Mouse (Mus musculus): Measurements from ENCODE around the gene Dcaf17.

The Dcaf17 gene

DNA sequence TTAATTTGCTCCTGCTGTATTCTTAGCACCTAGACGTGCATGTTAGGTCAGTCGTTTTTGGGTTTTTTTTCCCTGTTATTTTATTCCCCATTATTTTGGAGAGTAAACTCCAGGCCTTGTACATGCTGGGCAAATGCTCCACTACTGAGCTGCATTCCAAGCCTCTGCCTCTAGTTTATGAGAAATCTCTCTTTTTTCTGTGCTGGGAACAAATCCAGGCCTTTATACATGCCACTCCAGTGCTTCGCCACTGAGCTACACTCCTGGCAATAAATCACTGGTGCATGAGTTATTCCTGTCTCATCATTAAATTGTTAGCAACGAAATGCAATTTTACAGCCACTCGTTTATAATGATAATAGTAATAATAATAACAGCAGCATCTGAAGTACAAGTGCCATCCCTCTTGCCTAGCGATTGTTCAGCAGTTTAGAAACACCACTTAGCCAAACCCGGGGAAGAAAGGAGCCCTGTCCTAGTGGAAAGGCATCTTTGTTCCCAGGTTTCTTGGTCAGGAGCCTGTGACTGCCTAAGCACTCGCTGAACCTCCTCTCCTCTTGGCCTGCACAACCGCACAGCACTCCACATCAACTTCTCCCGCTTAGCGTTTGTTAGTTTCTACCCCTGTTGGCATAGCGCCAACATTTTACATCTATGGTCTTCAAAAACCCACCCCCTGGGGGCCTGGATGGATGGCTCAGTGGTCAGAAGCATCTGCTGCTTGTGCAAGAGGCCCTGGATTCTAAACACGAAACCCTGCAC, 67.3 kb downstream of the Dcaf17 start:
- DNase-seq, result no peak

DNA sequence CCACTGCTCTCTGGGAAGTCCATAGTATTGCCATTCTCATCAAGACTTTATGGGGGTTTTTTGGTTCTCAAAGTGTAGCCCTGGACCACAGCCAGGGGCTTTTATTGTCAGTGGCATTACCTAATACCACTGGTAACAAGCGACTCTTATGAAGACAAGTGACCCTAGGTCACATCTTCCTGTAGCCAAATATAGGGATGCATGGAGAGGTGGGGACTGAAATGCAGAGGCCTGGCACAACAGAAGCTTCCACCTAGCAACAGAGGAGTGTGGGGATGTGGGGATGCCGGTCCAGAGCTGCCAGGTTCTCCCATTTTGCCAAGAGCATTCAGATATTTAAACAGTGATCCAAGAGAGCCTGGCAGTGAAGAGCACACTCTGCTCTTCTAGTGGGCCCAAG, 68.5 kb downstream of the Dcaf17 start:
- no peak for DNase-seq

DNA sequence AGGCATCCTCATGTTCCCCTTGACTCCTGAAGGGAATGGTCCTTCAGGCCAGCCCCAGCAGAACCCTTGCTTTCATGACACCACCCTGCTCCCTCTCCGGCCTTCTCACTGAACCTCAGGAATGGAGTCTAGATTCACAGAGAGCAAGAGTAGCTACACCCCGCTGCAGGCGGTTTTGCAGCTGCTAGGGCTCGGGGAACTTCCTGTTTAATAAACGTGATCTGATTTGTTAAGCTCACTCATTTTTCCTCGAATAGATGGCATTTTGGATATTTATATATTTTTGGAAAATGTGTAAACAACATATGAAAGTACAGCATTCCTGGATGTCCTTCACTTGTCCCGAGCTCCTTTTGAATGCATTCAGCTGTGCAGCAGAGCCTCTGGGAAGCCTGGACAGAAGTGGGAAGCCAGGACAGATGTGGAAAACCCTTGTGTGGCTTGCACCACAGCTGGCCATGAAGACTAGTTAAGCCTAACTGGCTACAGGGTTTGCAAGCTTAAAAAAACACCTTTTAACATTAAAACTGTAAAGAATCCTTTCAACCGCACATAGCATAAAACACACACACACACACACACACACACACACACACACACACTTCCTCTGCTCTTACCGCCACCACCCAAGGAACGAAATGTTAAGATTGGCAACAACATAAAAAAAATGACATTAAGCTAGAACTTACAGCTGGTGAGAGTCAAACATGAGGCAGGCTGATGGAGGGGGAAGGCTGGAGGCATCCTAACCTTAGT, 72.8 kb downstream of the Dcaf17 start:
- no peak for DNase-seq

DNA sequence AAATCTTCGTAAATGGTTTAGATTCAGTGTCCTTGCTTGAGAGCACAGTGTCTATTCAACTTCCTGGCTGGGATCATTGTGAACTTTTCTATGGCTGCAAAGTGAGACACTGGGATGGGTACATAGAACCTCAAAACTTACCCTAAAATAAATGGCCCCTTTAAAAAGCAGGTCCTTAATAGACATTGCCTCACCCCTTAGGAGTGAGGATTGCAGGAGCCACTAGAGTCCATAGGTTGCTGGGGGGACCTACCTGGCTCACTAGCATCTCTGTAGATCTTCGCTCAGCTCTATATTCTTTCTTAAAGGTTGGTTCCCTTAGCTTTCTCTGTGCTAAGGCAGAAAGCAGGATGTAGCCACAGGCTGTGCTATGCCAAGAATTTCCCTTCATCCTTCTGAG, 75.2 kb downstream of the Dcaf17 start:
- DNase-seq, result no peak

DNA sequence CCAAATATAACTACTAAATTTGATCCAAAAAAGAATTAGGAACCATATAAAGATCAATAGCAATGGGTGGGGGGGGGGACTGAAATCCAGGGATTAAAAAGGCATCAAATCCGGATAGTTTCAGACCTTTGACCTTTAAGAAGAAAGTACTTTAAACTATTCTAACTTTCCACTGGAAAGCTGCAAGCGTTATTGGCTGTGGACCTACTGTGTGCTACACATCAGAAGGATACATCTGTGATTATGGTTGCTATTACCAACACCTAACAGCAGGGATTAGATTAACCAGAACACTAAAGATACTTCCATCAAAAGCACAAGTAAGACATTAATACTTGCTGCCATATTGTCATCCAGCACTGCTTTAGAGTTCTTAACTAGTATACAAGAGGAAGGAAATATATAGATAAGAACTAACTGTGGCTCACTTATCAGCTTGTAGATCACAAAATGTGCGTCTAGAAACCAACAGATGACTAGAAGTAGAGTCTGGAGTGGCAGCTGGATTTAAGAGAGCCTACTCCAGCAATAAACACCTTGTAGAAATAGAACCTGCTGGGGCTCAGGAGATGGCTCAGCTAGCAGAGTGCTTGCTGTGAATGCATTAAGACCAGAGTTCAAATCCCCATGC, 76.9 kb downstream of the Dcaf17 start:
- no peak for DNase-seq

DNA sequence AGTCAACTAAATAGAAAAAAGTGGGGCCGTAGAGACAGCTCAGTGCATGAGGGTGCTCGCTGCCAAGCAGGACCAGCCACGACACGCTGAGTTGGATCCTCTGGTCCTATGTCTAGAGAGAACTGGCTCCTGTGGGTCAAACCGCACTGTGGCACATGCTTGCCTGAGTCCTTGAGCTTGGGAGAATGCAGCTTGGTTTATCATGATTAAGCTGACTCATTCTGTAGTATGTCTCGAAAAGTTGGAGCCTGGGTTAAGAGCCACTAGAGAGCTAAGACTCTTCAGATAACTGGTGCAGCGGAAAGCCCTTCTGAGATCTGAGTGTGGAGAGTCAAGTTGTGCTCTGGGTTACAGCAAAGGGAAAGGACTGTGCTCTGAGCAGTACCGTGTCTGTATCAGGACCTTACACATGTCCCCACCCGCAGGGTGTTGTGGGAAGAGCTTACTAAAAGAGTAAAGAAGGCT, 78.9 kb downstream of the Dcaf17 start:
- DNase-seq, result no peak

DNA sequence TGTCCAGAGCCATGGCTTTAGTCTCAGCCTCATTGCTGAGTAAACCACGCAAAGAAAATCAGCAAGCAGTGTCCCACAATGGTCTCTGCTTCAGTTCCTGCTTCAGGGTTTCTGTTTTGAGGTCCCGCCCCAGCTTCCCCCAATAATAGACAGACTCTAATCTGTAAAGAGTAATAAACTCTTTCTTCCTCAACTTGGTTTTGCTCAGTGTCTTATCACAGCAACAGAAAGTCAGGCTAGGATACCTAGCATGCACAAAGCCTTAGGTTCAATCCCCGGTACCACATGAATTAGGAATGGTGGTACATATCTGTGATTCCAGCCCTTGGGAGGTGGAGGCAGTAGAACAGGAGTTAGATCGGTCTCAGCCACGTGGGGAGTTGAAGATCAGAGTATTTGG, 79.7 kb downstream of the Dcaf17 start:
- no peak for DNase-seq

DNA sequence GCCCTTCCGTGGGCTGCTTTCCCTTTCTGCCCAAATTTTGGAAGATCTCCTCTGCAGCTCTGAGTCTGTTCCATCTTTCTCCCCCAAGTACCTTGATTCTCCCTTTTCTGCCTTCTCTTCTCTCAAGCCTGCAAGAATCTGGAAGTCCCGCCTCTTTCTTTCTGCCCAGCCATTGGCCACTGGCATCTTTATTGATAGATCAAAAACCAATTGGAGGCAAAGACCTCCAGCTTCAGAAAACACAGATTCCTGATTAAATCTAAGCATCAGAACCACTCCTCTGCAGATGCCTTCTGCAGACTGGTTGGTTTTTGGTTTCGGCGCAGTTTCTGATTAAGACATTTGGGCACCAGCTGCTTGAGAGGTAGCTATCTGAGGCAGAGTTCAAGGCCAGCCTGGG, 85.5 kb downstream of the Dcaf17 start:
- DNase-seq, result no peak

DNA sequence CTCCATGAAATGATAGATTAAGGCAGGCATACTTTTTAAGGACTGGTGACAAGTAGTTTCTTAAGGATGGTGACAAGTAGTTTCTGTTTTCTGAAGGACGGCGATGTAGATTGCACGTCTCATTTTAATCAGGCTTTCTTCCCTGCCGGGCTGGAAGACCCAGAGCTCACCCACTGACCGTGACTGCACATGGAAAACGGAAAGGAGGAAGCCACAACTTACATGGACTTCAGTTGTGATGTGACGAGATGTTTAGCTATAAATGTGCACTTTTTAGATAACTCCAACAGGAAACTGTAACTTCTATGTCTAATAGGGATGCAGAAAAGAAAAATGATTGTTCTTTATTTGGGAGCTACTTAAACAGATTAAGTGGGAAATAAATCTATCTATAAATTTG, 87.3 kb downstream of the Dcaf17 start:
- DNase-seq, result no peak

DNA sequence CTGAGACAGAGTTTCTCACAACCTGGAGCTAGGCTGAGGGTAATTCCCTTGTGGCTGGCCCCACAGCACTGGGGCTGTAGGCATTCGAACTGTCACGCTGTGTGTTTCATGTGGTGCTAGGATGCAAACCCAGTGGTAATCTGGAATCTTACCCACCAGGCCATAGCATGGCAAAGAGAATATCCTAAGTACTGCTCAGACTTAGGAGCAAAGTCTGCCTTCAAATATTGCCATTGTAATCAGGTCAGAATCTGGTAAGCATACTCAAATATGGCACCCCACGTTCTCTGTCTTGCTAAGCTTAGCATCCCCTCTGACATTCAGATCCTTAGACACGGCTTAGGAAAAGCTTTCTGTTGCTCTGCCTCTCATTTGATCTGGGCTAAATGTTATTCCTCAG, 90.7 kb downstream of the Dcaf17 start:
- no peak for DNase-seq

DNA sequence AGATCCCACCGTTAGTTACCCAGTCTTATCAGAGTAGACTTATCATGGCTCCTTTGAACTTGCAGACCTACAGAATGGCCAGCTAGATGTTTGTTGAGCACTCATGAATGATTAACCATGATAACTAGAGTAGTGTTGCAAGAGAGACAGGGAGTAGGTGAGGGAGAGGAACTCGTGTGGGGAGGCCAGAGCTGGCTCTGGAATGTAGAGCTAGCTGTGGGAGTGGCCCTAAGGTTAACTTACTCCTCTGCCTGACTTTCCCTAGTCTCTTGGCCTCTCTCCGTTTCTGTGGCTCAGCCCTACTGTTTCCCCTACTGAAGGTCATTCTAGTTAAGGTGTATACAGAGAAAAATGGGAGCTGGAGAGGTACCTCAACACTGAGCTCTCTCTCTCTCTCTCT, 91.1 kb downstream of the Dcaf17 start:
- no peak for DNase-seq

DNA sequence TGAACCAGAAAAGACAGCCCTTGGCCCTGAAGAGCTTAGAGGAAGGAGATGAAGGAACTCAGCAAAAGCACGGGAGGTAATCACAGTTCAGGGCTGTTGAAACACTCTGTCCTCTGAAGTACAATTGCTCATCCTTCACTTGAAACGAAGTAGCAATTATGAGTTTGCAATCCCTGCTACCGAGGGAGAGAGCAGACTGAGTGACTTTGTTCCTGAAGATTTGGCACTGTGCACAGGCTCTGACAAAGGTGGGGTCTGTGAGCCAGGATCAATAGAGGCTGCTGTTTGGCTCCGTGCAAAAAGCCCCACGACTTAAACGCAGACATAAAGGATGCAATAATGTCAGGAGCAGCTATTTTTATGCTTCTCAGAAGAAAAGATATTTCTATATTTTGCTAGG, 92.7 kb downstream of the Dcaf17 start:
- no peak for DNase-seq
